Mouse (Mus musculus) skeletal muscle tissue, postnatal 0 days (tissue): Measurements from ENCODE around the gene Esp22. TPM values are rescaled to one million over a fixed set of nuclear protein-coding genes. Genes with fewer than 3 reads are reported as not detected.

Source experiments
- polyA plus RNA-seq: library from polyadenylated mRNA; unstranded; fragments of >200 nt; fragmentation: Nextera tagmentation; extraction: Ambion mirVana; gene quantifications from 2 replicates; pipeline ENCODE4 v1.2.1, GENCODE M21; 2015

Esp22 gene
- not detected in 2 replicates for polyA plus RNA-seq

DNA sequence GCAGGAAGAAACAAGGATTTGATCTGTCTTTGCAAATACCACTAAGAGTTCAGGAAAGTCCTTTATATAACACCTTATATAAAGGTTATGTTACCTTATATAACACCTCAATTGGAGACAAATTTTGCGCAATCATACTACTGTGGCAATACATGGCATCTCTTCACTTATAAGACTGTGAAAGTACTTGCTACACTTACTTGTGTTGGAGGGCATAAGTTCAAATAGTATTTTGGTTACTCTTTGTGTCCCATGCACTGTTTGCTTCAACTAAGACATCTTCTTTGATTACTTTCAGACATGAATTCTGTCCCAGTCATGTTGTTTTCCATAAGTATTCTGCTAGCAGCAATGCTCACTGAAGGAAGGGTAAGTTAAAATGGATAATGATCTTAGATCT lies at the start of gene Esp22:
Gene Esp22, plus strand, starts transcription at position 301 of the 400 bp plus-strand sequence.

DNA sequence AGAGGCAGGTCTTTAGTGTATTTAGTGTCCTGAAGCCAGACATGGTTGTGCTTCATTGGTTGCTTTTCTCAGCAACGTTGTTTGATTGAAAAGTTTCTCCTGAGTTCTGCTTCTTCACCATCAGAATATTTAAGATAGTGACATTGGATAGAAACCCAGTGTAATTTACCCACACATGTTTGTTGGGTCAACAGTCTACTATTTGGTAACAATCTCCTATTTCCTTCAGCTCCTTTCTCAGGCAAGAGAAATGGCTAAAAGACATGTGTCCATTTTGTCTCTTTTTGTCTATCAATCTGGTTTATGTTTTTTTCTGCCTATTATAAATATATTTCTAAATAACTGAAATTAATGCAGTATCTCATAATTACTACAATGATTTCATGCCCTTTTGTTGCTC lies 18.2 kb upstream of the Esp22 start, which contains the start of gene Esp23:
Gene Esp23, minus strand, starts transcription at position 101 of the 400 bp plus-strand sequence.

Other genes starting within 250 kb of the Esp22 start
- gene Esp24, start 58.6 kb upstream of the Esp22 start, polyA plus RNA-seq = not detected in 2 replicates
- not detected in 2 replicates for gene Gm21903, start 52.0 kb upstream of the Esp22 start, polyA plus RNA-seq
- gene Esp23, start 18.3 kb upstream of the Esp22 start, polyA plus RNA-seq = not detected in 2 replicates